Mouse (Mus musculus) cerebellum, adult 2 months (tissue): Measurements from ENCODE around the gene Lrrc56.

ENCODE experiments used
- CTCF ChIP-seq: fragments of 200-500 bp; IDR thresholded peaks from 2 replicates; pipeline ENCODE4 v1.5.1; 2011; ENCODE audit warnings: low read depth, mild to moderate bottlenecking, control low read depth, low read length, moderate library complexity, borderline replicate concordance; ENCODE audit not compliant: insufficient read depth
- POLR2A ChIP-seq: fragments of 200-500 bp; IDR thresholded peaks from 2 replicates; pipeline ENCODE4 v1.6.1; 2011; ENCODE audit warnings: low read length, control low read depth, borderline replicate concordance; ENCODE audit not compliant: insufficient read depth

GRCm38 (mm10) chr7:141175068-141175467, 18.9 kb upstream of the Lrrc56 start:
- TF ChIP-seq CTCF (no peak), POLR2A (no peak)
